Mouse (Mus musculus) small intestine, adult 2 months (tissue): ENCODE measurements around the gene Ezh1. TPM values are rescaled to one million over a fixed set of nuclear protein-coding genes. Genes with fewer than 3 reads are reported as not detected.

Experiments
- H3K27ac ChIP-seq: fragments of 200-500 bp; 2 replicates; pipeline ENCODE4 v1.5.1; 2012; ENCODE audit warnings: low read depth, low read length, control low read depth, inconsistent platforms; ENCODE audit not compliant: insufficient read depth
- H3K27me3 ChIP-seq: fragments of 200-500 bp; 2 replicates; pipeline ENCODE4 v1.6.1; 2012; ENCODE audit warnings: mild to moderate bottlenecking, moderate library complexity, low read length, inconsistent platforms; ENCODE audit not compliant: control insufficient read depth, insufficient read depth
- H3K36me3 ChIP-seq: fragments of 200-500 bp; 2 replicates; pipeline ENCODE4 v1.6.1; 2012; ENCODE audit warnings: mild to moderate bottlenecking, low read length, control low read depth, inconsistent platforms; ENCODE audit not compliant: control insufficient read depth, insufficient read depth
- H3K4me1 ChIP-seq: fragments of 200-500 bp; 2 replicates; pipeline ENCODE4 v1.6.1; 2012; ENCODE audit warnings: low read length, inconsistent platforms, mixed read lengths; ENCODE audit not compliant: control insufficient read depth, insufficient read depth, insufficient read length
- H3K4me3 ChIP-seq: fragments of 200-500 bp; 2 replicates; pipeline ENCODE4 v1.5.1; 2012; ENCODE audit warnings: low read depth, mild to moderate bottlenecking, control low read depth, inconsistent platforms, low read length, moderate library complexity
- CTCF ChIP-seq: fragments of 200-500 bp; IDR thresholded peaks from 2 replicates; pipeline ENCODE4 v1.5.1; 2012; ENCODE audit warnings: low read depth, mild to moderate bottlenecking, control low read depth, inconsistent platforms, low read length, moderate library complexity, mixed read lengths; ENCODE audit not compliant: insufficient replicate concordance, insufficient read length; ENCODE audit errors: extremely low read depth
- POLR2A ChIP-seq: fragments of 200-500 bp; IDR thresholded peaks from 2 replicates; pipeline ENCODE4 v1.6.1; 2012; ENCODE audit warnings: low read depth, mild to moderate bottlenecking, control low read depth, inconsistent platforms, low read length, moderate library complexity
- WGBS: fragments of 180-500 bp; shearing (Covaris S2); methylation state at CpG from one replicate; pipeline ENCODE4 v1.1.7; 2018; 5-methylcytosine and 5-hydroxymethylcytosine counted together
- polyA plus RNA-seq: library from polyadenylated mRNA; depleted of rRNA; stranded (reverse); fragments of >200 nt; gene quantifications from 2 replicates; pipeline ENCODE4 v1.2.3, GENCODE M21; 2012

Gene Ezh1
- polyA plus RNA-seq, 1 experiment: 20.0 TPM

GRCm38 (mm10) chr11:101166357-101166756 is 59.9 kb downstream of the Ezh1 start:
- peaks cover 57% of the 10 kb centered on the region for H3K36me3 ChIP-seq
- H3K4me1 ChIP-seq: peaks cover 28% of the 10 kb centered on the region
- WGBS: 89% methylated on average over 14 of the region's 14 CpGs
- no peak for TF ChIP-seq CTCF
- H3K4me3 ChIP-seq: no peak overlapping the region
- no peak overlapping the region for H3K27ac ChIP-seq
- no peaks in the 10 kb centered on the region for H3K27me3 ChIP-seq

GRCm38 (mm10) chr11:101164677-101165580 is 61.3 kb downstream of the Ezh1 start:
- TF ChIP-seq CTCF (no peak), POLR2A (no peak)

GRCm38 (mm10) chr11:101164351-101164665 is 62.0 kb downstream of the Ezh1 start:
- H3K36me3 ChIP-seq: peaks cover 59% of the 10 kb centered on the region
- H3K4me1 ChIP-seq: peaks cover 30% of the 10 kb centered on the region
- H3K27me3 ChIP-seq: no peaks in the 10 kb centered on the region
- H3K4me3 ChIP-seq: no peak overlapping the region
- H3K27ac ChIP-seq: no peak overlapping the region
- 83% methylated on average over 21 of the region's 21 CpGs for WGBS
- TF ChIP-seq CTCF: no peak
- no peak for TF ChIP-seq POLR2A

More at GRCm38 (mm10) chr11:101164677-101165580, 61.3 kb downstream of the Ezh1 start:
- Histone ChIP-seq H3K27me3 (no peaks in the 10 kb centered on the region), H3K4me3 (no peak overlapping the region), H3K4me1 (peaks cover 30% of the 10 kb centered on the region), H3K36me3 (peaks cover 59% of the 10 kb centered on the region), H3K27ac (no peak overlapping the region)
- 73% methylated on average over 35 of the region's 35 CpGs for WGBS

- H3K36me3 ChIP-seq: peaks cover 59% of the 10 kb centered on the region
- TF ChIP-seq CTCF: no peak
- no peak for TF ChIP-seq POLR2A
- H3K4me1 ChIP-seq: peaks cover 29% of the 10 kb centered on the region
- 77% methylated on average over 49 of the region's 49 CpGs for WGBS
- H3K27me3 ChIP-seq: no peaks in the 10 kb centered on the region
- 0 out of 2 replicates have a peak overlapping the region, but pooled peaks have one; percentile 25 for H3K27ac ChIP-seq
- H3K4me3 ChIP-seq: no peak overlapping the region
Observed at GRCm38 (mm10) chr11:101163476-101164350, 62.5 kb downstream of the Ezh1 start.

DNA sequence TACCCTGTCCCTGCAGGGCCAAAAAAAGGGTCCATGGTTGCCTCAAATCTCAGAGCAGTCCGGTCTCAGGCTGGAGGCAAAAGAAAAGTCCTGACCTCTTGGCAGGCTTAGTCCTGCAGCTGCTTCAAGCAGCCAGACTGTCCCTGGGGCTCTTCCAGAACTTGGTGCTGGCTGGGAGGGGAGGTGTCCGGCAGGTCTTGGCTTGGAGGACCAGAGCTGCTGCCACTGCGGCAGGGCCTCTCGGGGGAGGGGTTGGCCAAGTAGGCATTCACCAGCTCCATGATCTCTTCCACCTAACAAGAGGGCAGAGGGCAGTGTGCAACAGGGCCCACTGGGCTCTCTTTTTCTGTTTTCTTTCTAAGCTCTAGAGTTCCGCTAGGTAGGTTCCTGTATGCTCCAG is 63.5 kb downstream of the Ezh1 start:
- WGBS: 82% methylated on average over 5 of the region's 5 CpGs
- H3K27ac ChIP-seq: peak overlapping the region; percentile 19; the same call in 1 of the 2 replicates
- H3K4me1 ChIP-seq: peaks cover 25% of the 10 kb centered on the region
- peaks cover 53% of the 10 kb centered on the region for H3K36me3 ChIP-seq
- H3K27me3 ChIP-seq: no peaks in the 10 kb centered on the region
- no peak overlapping the region for H3K4me3 ChIP-seq
- TF ChIP-seq POLR2A: no peak
- no peak for TF ChIP-seq CTCF

DNA sequence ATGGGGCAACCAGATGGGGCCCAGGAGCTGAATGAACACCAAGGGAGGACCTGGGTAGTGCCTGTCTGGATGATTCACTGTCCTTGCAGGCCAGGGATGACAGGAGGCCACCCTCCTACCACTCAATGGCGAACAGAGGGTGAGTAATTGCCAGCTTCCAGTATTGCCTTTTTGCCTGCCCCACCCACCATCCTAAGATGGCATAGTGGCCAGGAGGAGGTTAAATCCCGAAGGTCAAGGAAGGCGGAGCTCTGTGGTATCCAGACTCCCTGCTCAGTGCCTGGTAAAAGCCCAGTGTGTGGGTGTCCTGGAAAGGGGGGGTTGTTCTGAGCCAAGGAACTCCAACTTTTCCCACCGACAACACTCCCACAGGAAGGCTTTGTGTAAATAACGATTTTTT is 64.0 kb downstream of the Ezh1 start:
- H3K4me1 ChIP-seq: peaks cover 25% of the 10 kb centered on the region
- peak overlapping the region; percentile 26; the same call in 1 of the 2 replicates for H3K27ac ChIP-seq
- H3K4me3 ChIP-seq: no peak overlapping the region
- peaks cover 48% of the 10 kb centered on the region for H3K36me3 ChIP-seq
- H3K27me3 ChIP-seq: no peaks in the 10 kb centered on the region
- 52% methylated on average over 5 of the region's 5 CpGs for WGBS
- TF ChIP-seq POLR2A: no peak
- no peak for TF ChIP-seq CTCF

- WGBS: 93% methylated on average over 15 of the region's 15 CpGs
- Histone ChIP-seq H3K27me3 (no peaks in the 10 kb centered on the region), H3K27ac (0 out of 2 replicates have a peak overlapping the region, but pooled peaks have one; percentile 26), H3K36me3 (peaks cover 45% of the 10 kb centered on the region), H3K4me3 (no peak overlapping the region), H3K4me1 (peaks cover 25% of the 10 kb centered on the region)
- TF ChIP-seq POLR2A (no peak), CTCF (no peak)
Observed at GRCm38 (mm10) chr11:101161551-101161950, 64.7 kb downstream of the Ezh1 start.
